Mouse (Mus musculus) hematopoietic stem cell, adult 5-6 weeks (primary cell): ENCODE measurements around the gene Bcl2. TPM values are rescaled to one million over a fixed set of nuclear protein-coding genes. Genes with fewer than 3 reads are reported as not detected.

Source experiments
- ATAC-seq, 2 experiments: fragments of 125-278 bp in 1 of 2; replicated peaks in 1 of 2; 2 replicates each; pipeline ENCODE4 v1.8.0; 2016 to 2017; ENCODE audit warnings: inconsistent platforms in 2 of 2, mild to moderate bottlenecking in 2 of 2, moderate number of reproducible peaks in 2 of 2, low read depth in 1 of 2, moderate TSS enrichment in 1 of 2; ENCODE audit not compliant: low FRiP score in 2 of 2, poor library complexity in 2 of 2, severe bottlenecking in 2 of 2, insufficient read depth in 1 of 2, low TSS enrichment in 1 of 2
- total RNA-seq: library from RNA; stranded (forward); fragments of 172-1452, 232-1000 nt; gene quantifications from 2 replicates; pipeline ENCODE4 v1.2.3, GENCODE M21; 2017

Gene Bcl2
- total RNA-seq, 1 experiment from 2014 or later, result 36.3 TPM

- no peak for ATAC-seq
Observed at GRCm38 (mm10) chr1:106526112-106526511, 188.0 kb downstream of the Bcl2 start.

- ATAC-seq, result no peak
Observed at GRCm38 (mm10) chr1:106523741-106524140, 190.3 kb downstream of the Bcl2 start.

- no peak for ATAC-seq
Observed at GRCm38 (mm10) chr1:106523009-106523408, 191.1 kb downstream of the Bcl2 start.

- ATAC-seq, result peak; percentile 68 to 76
Observed at GRCm38 (mm10) chr1:106517591-106518177, 196.4 kb downstream of the Bcl2 start.

GRCm38 (mm10) chr1:106517099-106517498, 197.0 kb downstream of the Bcl2 start:
- no peak for ATAC-seq

DNA sequence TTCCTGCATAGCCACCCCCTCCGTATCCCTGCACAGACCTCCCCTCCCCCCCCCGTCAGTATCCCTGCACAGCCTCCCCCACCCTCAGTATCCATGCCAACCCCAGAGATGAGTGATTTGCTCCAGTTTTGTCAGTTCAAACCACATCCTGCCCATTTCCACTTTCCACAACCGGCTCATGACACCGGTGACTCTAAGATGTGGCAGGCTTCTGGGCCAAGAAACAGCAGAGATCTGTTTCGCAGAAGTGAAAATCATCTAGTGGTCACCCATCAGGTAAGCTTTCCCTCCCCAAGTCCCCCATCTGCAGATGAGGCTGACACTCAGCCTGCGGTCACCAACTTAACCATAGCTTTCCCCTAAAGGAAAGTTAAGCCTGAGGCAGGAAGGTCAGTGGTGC, 198.5 kb downstream of the Bcl2 start:
- ATAC-seq, result peak; percentile 58 to 67

GRCm38 (mm10) chr1:106513890-106514643, 200.0 kb downstream of the Bcl2 start:
- no peak for ATAC-seq

DNA sequence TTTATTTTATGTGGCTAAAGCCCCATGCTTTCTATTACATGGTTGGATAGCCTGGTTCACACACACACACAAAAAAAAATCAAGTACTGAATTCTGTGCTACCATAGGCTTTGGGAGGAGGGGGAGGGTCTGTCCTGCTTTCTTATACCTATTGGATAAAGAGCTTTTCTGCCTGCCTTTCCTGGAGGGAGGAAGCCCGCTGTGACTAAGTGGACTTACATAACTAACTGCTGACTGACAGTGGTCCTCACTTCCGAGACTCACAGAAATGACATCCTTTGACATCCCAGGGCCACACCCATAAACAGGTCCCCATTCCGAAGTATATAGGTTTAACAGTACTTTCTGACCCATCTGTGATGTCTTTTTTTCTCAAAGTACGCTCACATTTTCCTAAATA, 200.6 kb downstream of the Bcl2 start:
- no peak for ATAC-seq

GRCm38 (mm10) chr1:106511593-106511992, 202.5 kb downstream of the Bcl2 start:
- ATAC-seq, result peak; percentile 83 to 87

- no peak for ATAC-seq
Observed at GRCm38 (mm10) chr1:106507556-106507955, 206.5 kb downstream of the Bcl2 start.

GRCm38 (mm10) chr1:106503910-106504309, 210.2 kb downstream of the Bcl2 start:
- no peak for ATAC-seq

- no peak for ATAC-seq
Observed at GRCm38 (mm10) chr1:106503407-106503806, 210.7 kb downstream of the Bcl2 start.

DNA sequence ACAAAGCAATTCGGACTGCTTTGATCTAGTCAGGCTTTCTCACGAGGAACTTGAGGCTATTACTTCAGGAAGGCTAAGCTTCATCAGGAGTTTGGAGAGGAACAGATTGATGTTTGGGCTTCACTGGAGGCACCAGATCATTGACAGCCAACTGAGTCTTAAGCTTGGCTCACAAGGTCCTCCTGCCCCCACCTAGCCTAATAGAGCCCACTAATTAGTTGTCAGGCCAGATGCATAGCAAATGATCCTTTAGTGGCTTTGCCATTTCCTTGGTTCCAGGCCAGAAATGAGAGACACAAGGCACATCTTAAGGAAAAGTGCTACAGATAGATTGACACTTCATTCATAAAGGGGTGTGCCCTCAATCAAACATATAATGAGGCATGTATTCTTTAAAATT, 216.1 kb downstream of the Bcl2 start:
- ATAC-seq, result no peak

Other genes with a start within 250 kb of the Bcl2 start
- 30.3 and 69.4 TPM in 2 replicates for gene Kdsr, start 45.5 kb upstream of the Bcl2 start, total RNA-seq
- gene Vps4b, start 82.5 kb upstream of the Bcl2 start, total RNA-seq, result 126 and 147 TPM in 2 replicates
- gene Serpinb5, start 146.9 kb upstream of the Bcl2 start, total RNA-seq, result not detected in 2 replicates
- gene Serpinb12, start 220.2 kb upstream of the Bcl2 start, total RNA-seq, result not detected in 2 replicates